16 mouse cellular contexts compared by ENCODE assay signal in the genomic region with DNA sequence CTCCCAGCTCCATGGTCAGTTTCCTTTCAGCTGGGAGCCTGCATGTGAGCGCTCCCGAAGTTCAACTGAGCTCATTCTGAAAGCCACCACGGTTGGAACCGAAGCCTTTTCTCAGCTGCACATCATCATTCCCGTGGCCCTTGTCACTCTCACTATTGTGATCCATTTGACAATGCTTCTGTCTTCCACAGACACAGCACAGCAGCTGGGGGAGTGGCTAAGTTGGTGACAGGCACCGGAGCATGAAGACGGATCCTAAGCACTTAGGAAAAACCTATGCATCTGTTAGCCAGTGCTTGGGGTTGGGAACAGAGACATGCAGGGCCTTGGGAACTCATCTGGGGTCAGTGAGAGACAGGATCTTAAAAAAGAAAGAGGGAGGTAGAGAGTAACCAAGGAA.
DNase-seq lines count a peak whose midpoint lies in the region; ATAC-seq and TF ChIP-seq lines count a peak whose summit lies in the region.
"Had no signal": no experiment of that assay in that cellular context is flagged by ENCODE, and none has a peak within 500 bp of the region (broad histone marks: within the 10 kb centered on the region; RNA-seq: fewer than 3 reads in every experiment).

No protein-coding gene starts in this region.

- H3K4me3 ChIP-seq in heart, embryonic 15.5 days = no peak overlapping the region
- H3K4me3 ChIP-seq in heart, embryonic 12.5 days = no peak overlapping the region
- H3K4me3 ChIP-seq: forebrain, embryonic 13.5 days; liver, embryonic 13.5 days had no signal

- peak; percentile 30 for DNase-seq in left cerebral cortex, adult 11 months (ENCODE audit: low spot score)
- no peak for DNase-seq in left cerebral cortex, adult 18-20 months (ENCODE audit: low spot score in 2 of 2)
- DNase-seq in brain, embryonic 14.5 days (ENCODE audit: low read depth) = peak; percentile 17
- peak; percentile 35 for DNase-seq in embryo, embryonic 9.5 days (ENCODE audit: extremely low spot score)
- DNase-seq in MN1 (ENCODE audit: low spot score) = no peak
- no peak for DNase-seq in adrenal gland, postnatal 14 days
- DNase-seq: cerebellum, adult 18-20 months; left cerebral cortex, postnatal 4 days; liver, embryonic 13.5 days; lung, postnatal 14 days; spleen, adult 18-20 months had no signal

- 0 out of 2 replicates have a peak overlapping the region, but pooled peaks have one; percentile 8 for H3K4me2 ChIP-seq in heart, embryonic 15.5 days
- H3K4me2 ChIP-seq in heart, embryonic 12.5 days = no peak overlapping the region; the same call in 1 of the 2 replicates
- H3K4me2 ChIP-seq: forebrain, embryonic 13.5 days; liver, embryonic 13.5 days had no signal

- no peak for TF ChIP-seq CTCF in brain, embryonic 14.5 days (IDR thresholded peaks at IDR 0.05; ENCODE audit: borderline replicate concordance, extremely low read depth, insufficient read depth, insufficient read length)

- H3K27ac ChIP-seq in heart, embryonic 15.5 days = no peak overlapping the region
- H3K27ac ChIP-seq in heart, embryonic 12.5 days (ENCODE audit: poor library complexity, severe bottlenecking) = no peak overlapping the region
- H3K27ac ChIP-seq: forebrain, embryonic 13.5 days; kidney, postnatal 0 days; liver, embryonic 13.5 days; stomach, postnatal 0 days had no signal

- no peak for ATAC-seq in heart, embryonic 15.5 days (replicated peaks; ENCODE audit: insufficient number of reproducible peaks, insufficient read depth, low FRiP score, low read depth)
- ATAC-seq in heart, embryonic 12.5 days (ENCODE audit: insufficient number of reproducible peaks, low FRiP score) = no peak
- ATAC-seq: forebrain, embryonic 13.5 days had no signal

- H3K9ac ChIP-seq in heart, embryonic 15.5 days = no peak overlapping the region
- H3K9ac ChIP-seq in heart, embryonic 12.5 days = no peak overlapping the region
- H3K9ac ChIP-seq: forebrain, embryonic 13.5 days; liver, embryonic 13.5 days had no signal

- no peaks in the 10 kb centered on the region for H3K27me3 ChIP-seq in heart, embryonic 15.5 days
- no peaks in the 10 kb centered on the region for H3K27me3 ChIP-seq in heart, embryonic 12.5 days (replicated peaks)
- H3K27me3 ChIP-seq: forebrain, embryonic 13.5 days had no signal

- H3K36me3 ChIP-seq in heart, embryonic 15.5 days = no peaks in the 10 kb centered on the region
- H3K36me3 ChIP-seq in heart, embryonic 12.5 days = no peaks in the 10 kb centered on the region
- H3K36me3 ChIP-seq: liver, embryonic 13.5 days had no signal

- TF ChIP-seq POLR2A in brain, embryonic 14.5 days (IDR thresholded peaks at IDR 0.05; ENCODE audit: borderline replicate concordance, extremely low read depth, insufficient read depth, insufficient read length, poor library complexity, severe bottlenecking) = no peak

- H3K9me3 ChIP-seq in heart, embryonic 15.5 days (replicated peaks) = no peaks in the 10 kb centered on the region
- H3K9me3 ChIP-seq in heart, embryonic 12.5 days (replicated peaks) = no peaks in the 10 kb centered on the region
- H3K9me3 ChIP-seq: forebrain, embryonic 13.5 days; liver, embryonic 13.5 days had no signal

- WGBS in heart, embryonic 15.5 days = 37% methylated on average over 7 of the region's 7 CpGs
- 32% methylated on average over 7 of the region's 7 CpGs for WGBS in heart, embryonic 12.5 days

- peaks cover 23% of the 10 kb centered on the region for H3K4me1 ChIP-seq in heart, embryonic 15.5 days (replicated peaks)
- peaks cover 28% of the 10 kb centered on the region for H3K4me1 ChIP-seq in heart, embryonic 12.5 days (replicated peaks)
- H3K4me1 ChIP-seq: liver, embryonic 13.5 days had no signal

Comparison
In these comparisons a context has a peak if more than half of its experiments do, and no peak if none do; other contexts are left out.
1. DNase-seq: peak in left cerebral cortex, adult 11 months (single experiment), brain, embryonic 14.5 days (single experiment) and embryo, embryonic 9.5 days (single experiment); none in left cerebral cortex, adult 18-20 months (0 of 2), MN1 (single experiment) and adrenal gland, postnatal 14 days (single experiment).